20 mouse cellular contexts compared by ENCODE assay signal in genomic region chr5:114968651-114969050, GRCm38 (mm10). TPM values are rescaled to one million over a fixed set of nuclear protein-coding genes. Genes with fewer than 3 reads are reported as not detected.
A peak's percentile ranks its signal among the peaks of the same experiment; 100 is the strongest.
DNase-seq lines count a peak whose midpoint lies in the region; ATAC-seq and TF ChIP-seq lines count a peak whose summit lies in the region.
"Had no signal": no experiment of that assay in that cellular context is flagged by ENCODE, and none has a peak within 500 bp of the region (broad histone marks: within the 10 kb centered on the region; RNA-seq: fewer than 3 reads in every experiment).

No protein-coding gene starts in this region.

- no peaks in the 10 kb centered on the region for H3K9me3 ChIP-seq in stomach, embryonic 15.5 days
- H3K9me3 ChIP-seq: embryonic facial prominence, embryonic 12.5 days; G1E; heart, embryonic 10.5 days; limb, embryonic 13.5 days had no signal

- no peak for ATAC-seq in stomach, embryonic 15.5 days (ENCODE audit: insufficient read depth, low FRiP score, low read depth)
- ATAC-seq: forebrain, embryonic 16.5 days had no signal

- H3K27me3 ChIP-seq in kidney, adult 2 months (replicated peaks; ENCODE audit: control insufficient read depth, insufficient read depth, low read length) = no peaks in the 10 kb centered on the region
- H3K27me3 ChIP-seq in stomach, embryonic 15.5 days (replicated peaks) = no peaks in the 10 kb centered on the region

- DNase-seq in kidney, adult 18-20 months = peak; percentile 78
- DNase-seq in kidney, adult 11 months = no peak
- DNase-seq in kidney, adult 2 months = peak; percentile 88
- DNase-seq in kidney, postnatal 4 days = peak; percentile 56 to 68
- no peak for DNase-seq in spleen, postnatal 14 days (ENCODE audit: low spot score in 2 of 2)
- DNase-seq in right cerebral cortex, adult 18-20 months = no peak
- DNase-seq in layer of hippocampus, adult 9-11 months = no peak
- DNase-seq: adrenal gland, postnatal 10 days; cerebellum, postnatal 25 days; gastrocnemius, postnatal 10 days; heart, postnatal 4 days; lung, postnatal 14 days; right cerebral cortex, postnatal 4 days had no signal

- peak overlapping the region; percentile 23 for H3K9ac ChIP-seq in stomach, embryonic 15.5 days
- H3K9ac ChIP-seq: embryonic facial prominence, embryonic 12.5 days; limb, embryonic 13.5 days had no signal

- no peaks in the 10 kb centered on the region for H3K36me3 ChIP-seq in kidney, adult 2 months (ENCODE audit: control insufficient read depth, insufficient read depth, low read length)
- no peaks in the 10 kb centered on the region for H3K36me3 ChIP-seq in stomach, embryonic 15.5 days
- H3K36me3 ChIP-seq: embryonic facial prominence, embryonic 12.5 days; G1E; heart, embryonic 10.5 days; limb, embryonic 13.5 days had no signal

- peak overlapping the region; percentile 73 for H3K4me3 ChIP-seq in kidney, adult 2 months (ENCODE audit: insufficient read depth, low read depth, low read length)
- peak overlapping the region; percentile 46 for H3K4me3 ChIP-seq in stomach, embryonic 15.5 days (replicated peaks)
- H3K4me3 ChIP-seq: embryonic facial prominence, embryonic 12.5 days; heart, embryonic 10.5 days; left cerebral cortex, adult 2 months; limb, embryonic 13.5 days had no signal

- peak overlapping the region; percentile 99 for H3K27ac ChIP-seq in kidney, adult 2 months (ENCODE audit: insufficient read depth, low read depth, low read length)
- H3K27ac ChIP-seq in stomach, embryonic 15.5 days = peak overlapping the region; percentile 86
- H3K27ac ChIP-seq: embryonic facial prominence, embryonic 12.5 days; heart, embryonic 10.5 days; left cerebral cortex, adult 2 months; limb, embryonic 13.5 days had no signal

- H3K4me2 ChIP-seq in stomach, embryonic 15.5 days = peak overlapping the region; percentile 42
- H3K4me2 ChIP-seq: embryonic facial prominence, embryonic 12.5 days; limb, embryonic 13.5 days had no signal

- no peak for TF ChIP-seq CTCF in kidney, adult 2 months (conservative IDR thresholded peaks at IDR 0.05; ENCODE audit: insufficient read depth, insufficient read length, low read depth, low read length)

- WGBS in kidney, adult 2 months = 10% methylated on average over 7 of the region's 7 CpGs
- WGBS in stomach, embryonic 15.5 days = 18% methylated on average over 7 of the region's 7 CpGs

- peak; percentile 54 for TF ChIP-seq POLR2A in kidney, adult 2 months (IDR thresholded peaks at IDR 0.05; ENCODE audit: low read depth, low read length)

- peaks cover 31% of the 10 kb centered on the region for H3K4me1 ChIP-seq in kidney, adult 2 months (ENCODE audit: control insufficient read depth, insufficient read depth, low read length)
- H3K4me1 ChIP-seq in stomach, embryonic 15.5 days = 0 out of 2 replicates have a peak, but pooled peaks cover 5% of the 10 kb centered on the region
- H3K4me1 ChIP-seq: limb, embryonic 13.5 days had no signal

RNA-seq across cellular contexts. Expression of gene Hnf1a, which starts 2.2 kb away (rescaled TPM):
- polyA plus RNA-seq in kidney, adult 2 months (2012; rRNA removed) = 24.2 and 29.5 TPM in 2 replicates
- polyA plus RNA-seq in stomach, embryonic 15.5 days (2015; fragmentation: Nextera tagmentation; extraction: Ambion mirVana) = 11.2 and 16.2 TPM in 2 replicates
- polyA plus RNA-seq: G1E; limb, embryonic 13.5 days had no signal

RNA-seq across cellular contexts. Expression of gene 2210016L21Rik, which starts 26.7 kb away (rescaled TPM):
- 23.5 and 26.1 TPM in 2 replicates for polyA plus RNA-seq in kidney, adult 2 months (2012; rRNA removed)
- polyA plus RNA-seq in stomach, embryonic 15.5 days (2015; fragmentation: Nextera tagmentation; extraction: Ambion mirVana) = 52.4 and 57.4 TPM in 2 replicates

RNA-seq across cellular contexts. Expression of gene Sppl3, which starts 42.3 kb away (rescaled TPM):
- polyA plus RNA-seq in kidney, adult 2 months (2012; rRNA removed) = 51.5 and 57.0 TPM in 2 replicates
- 31.5 and 34.2 TPM in 2 replicates for polyA plus RNA-seq in stomach, embryonic 15.5 days (2015; fragmentation: Nextera tagmentation; extraction: Ambion mirVana)

RNA-seq across cellular contexts. Expression of gene Oasl1, which starts 45.6 kb away (rescaled TPM):
- 4.3 and 5.7 TPM in 2 replicates for polyA plus RNA-seq in kidney, adult 2 months (2012; rRNA removed)
- polyA plus RNA-seq in stomach, embryonic 15.5 days (2015; fragmentation: Nextera tagmentation; extraction: Ambion mirVana) = 0.90 and 1.2 TPM in 2 replicates
- polyA plus RNA-seq: heart, embryonic 10.5 days had no signal

Comparison
In these comparisons a context has a peak if more than half of its experiments do, and no peak if none do; other contexts are left out.
1. DNase-seq: peak in kidney, adult 18-20 months (single experiment), kidney, adult 2 months (single experiment) and kidney, postnatal 4 days (2 of 2); none in kidney, adult 11 months (single experiment), spleen, postnatal 14 days (0 of 2), right cerebral cortex, adult 18-20 months (single experiment) and layer of hippocampus, adult 9-11 months (single experiment).